Mouse (Mus musculus) liver, embryonic 15.5 days (tissue): ENCODE results near the gene Slc7a7. TPM values are rescaled to one million over a fixed set of nuclear protein-coding genes. Genes with fewer than 3 reads are reported as not detected.

Source experiments
- ATAC-seq: fragments of 200-750 bp; cut with Nextera tagmentation; 2 replicates; pipeline ENCODE4 v1.8.0; 2017; ENCODE audit warnings: moderate number of reproducible peaks, mild to moderate bottlenecking, moderate library complexity; ENCODE audit not compliant: insufficient read depth
- H3K27ac ChIP-seq: fragments of 300-500 bp; sonication (generic); replicated peaks from 2 replicates; pipeline ENCODE4 v1.5.1; 2015; ENCODE audit warnings: mild to moderate bottlenecking, inconsistent platforms
- H3K27me3 ChIP-seq: fragments of 300-500 bp; sonication (generic); 2 replicates; pipeline ENCODE4 v1.6.1; 2015; ENCODE audit warnings: mild to moderate bottlenecking, inconsistent platforms
- H3K36me3 ChIP-seq: fragments of 300-500 bp; sonication (generic); replicated peaks from 2 replicates; pipeline ENCODE4 v1.6.1; 2015; ENCODE audit warnings: moderate library complexity, mild to moderate bottlenecking, inconsistent platforms
- H3K4me1 ChIP-seq: fragments of 300-500 bp; sonication (generic); replicated peaks from 2 replicates; pipeline ENCODE4 v1.6.1; 2015; ENCODE audit warnings: inconsistent platforms
- H3K4me2 ChIP-seq: fragments of 300-500 bp; sonication (generic); 2 replicates; pipeline ENCODE4 v1.6.1; 2015; ENCODE audit warnings: moderate library complexity, mild to moderate bottlenecking, inconsistent platforms
- H3K4me3 ChIP-seq: fragments of 300-500 bp; sonication (generic); replicated peaks from 2 replicates; pipeline ENCODE4 v1.5.1; 2015; ENCODE audit warnings: mild to moderate bottlenecking, inconsistent platforms
- H3K9ac ChIP-seq: fragments of 300-500 bp; sonication (generic); 2 replicates; pipeline ENCODE4 v1.6.1; 2015; ENCODE audit warnings: moderate library complexity, mild to moderate bottlenecking, inconsistent platforms
- H3K9me3 ChIP-seq: fragments of 300-500 bp; sonication (generic); replicated peaks from 2 replicates; pipeline ENCODE4 v1.6.1; 2016; ENCODE audit warnings: inconsistent platforms
- WGBS: fragments of 180-500 bp; shearing (Covaris S2); methylation state at CpG from one replicate; pipeline ENCODE4 v1.1.7; 2015; ENCODE audit warnings: mixed read lengths; ENCODE audit not compliant: insufficient replicate concordance; 5-methylcytosine and 5-hydroxymethylcytosine counted together
- polyA plus RNA-seq: library from polyadenylated mRNA; unstranded; fragments of >200 nt; fragmentation: Nextera tagmentation; extraction: Ambion mirVana; gene quantifications from 2 replicates; pipeline ENCODE4 v1.2.1, GENCODE M21; 2015

Slc7a7 gene
- polyA plus RNA-seq, 1 experiment from 2014 or later = 10.5 TPM

DNA sequence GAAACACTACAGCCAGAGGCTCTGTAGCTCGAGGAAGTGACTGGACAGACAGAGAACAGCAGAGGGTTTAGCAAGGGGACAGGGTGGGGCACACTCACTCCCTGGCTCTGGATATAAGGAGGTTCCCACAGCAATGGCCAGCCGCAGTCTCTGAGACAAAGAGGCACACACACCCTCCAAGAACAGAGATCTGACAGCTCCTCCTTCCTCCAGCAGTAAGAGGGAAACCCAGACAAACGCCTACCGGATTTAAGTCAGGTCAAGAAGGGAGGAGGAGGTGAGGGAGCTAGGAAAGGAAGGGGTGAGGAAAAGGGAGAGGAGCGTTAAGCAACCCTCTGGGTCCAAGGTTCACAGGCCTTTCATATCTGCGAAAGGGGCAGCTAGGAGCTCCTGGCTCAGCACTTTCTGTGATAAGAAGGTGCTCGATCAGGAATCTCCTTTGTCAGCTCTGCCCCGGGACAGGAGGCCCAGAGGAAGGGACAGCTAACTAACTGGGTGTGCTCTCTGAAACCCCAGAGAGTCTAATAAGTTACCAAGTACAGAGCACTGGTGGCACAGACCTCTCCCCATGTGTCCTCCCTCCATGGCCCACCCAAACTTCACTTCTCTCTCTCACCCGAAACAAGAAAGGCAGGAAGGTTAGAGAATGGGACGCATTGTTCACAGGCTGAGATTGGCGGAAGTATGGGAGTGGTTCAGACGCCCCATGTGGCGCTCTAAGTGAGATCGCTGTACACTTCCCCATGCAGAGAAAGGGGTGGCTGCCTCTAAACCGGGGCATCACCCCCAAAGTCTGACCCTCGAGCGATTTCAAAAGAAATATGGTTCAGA is 7.4 kb downstream of the Slc7a7 start:
- Histone ChIP-seq H3K4me3 (peak overlapping the region; percentile 9), H3K9me3 (no peaks in the 10 kb centered on the region), H3K9ac (peak overlapping the region; percentile 21; the same call in 1 of the 2 replicates), H3K27me3 (no peaks in the 10 kb centered on the region), H3K36me3 (0 out of 2 replicates have a peak, but pooled peaks cover 6% of the 10 kb centered on the region), H3K27ac (peak overlapping the region; percentile 67), H3K4me1 (peaks cover 58% of the 10 kb centered on the region), H3K4me2 (peak overlapping the region; percentile 39)
- ATAC-seq = peak; percentile 50
- WGBS = 21% methylated on average over 17 of the region's 17 CpGs

DNA sequence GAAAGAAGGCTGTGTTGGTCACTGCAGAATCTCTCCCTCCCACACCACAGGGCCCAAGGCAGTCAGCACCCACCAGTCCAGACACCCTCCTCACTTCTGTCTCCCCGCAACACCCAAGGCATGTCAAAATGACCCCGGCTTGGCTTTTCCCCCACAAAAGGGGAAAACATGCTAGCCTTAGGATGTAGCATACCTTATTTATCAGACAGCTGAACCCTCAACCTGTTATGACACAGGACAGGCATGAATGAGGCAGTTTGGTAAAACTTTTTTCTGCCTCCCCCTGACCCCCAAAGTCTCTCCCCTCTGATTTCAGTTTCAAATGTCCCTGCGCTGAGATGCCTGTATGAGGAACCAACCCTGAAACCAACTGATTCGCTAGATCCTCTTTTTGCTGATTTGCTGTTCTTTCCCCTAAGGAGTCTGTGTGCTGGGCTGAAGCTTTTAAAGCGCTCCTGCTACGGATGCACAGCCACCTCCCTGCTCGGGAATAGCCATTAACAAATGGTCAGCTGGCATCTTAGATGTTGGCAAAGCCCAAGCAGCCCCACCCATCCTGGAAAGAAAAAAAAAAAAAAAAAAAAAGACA is 8.4 kb downstream of the Slc7a7 start:
- peak overlapping the region; percentile 9; the same call in 1 of the 2 replicates for H3K4me3 ChIP-seq
- H3K27me3 ChIP-seq = no peaks in the 10 kb centered on the region
- H3K4me2 ChIP-seq = peak overlapping the region; percentile 39
- peaks cover 56% of the 10 kb centered on the region for H3K4me1 ChIP-seq
- no peaks in the 10 kb centered on the region for H3K9me3 ChIP-seq
- H3K27ac ChIP-seq = peak overlapping the region; percentile 67
- WGBS = 45% methylated on average over 7 of the region's 7 CpGs
- H3K9ac ChIP-seq = no peak overlapping the region
- ATAC-seq = no peak
- H3K36me3 ChIP-seq = 0 out of 2 replicates have a peak, but pooled peaks cover 6% of the 10 kb centered on the region

DNA sequence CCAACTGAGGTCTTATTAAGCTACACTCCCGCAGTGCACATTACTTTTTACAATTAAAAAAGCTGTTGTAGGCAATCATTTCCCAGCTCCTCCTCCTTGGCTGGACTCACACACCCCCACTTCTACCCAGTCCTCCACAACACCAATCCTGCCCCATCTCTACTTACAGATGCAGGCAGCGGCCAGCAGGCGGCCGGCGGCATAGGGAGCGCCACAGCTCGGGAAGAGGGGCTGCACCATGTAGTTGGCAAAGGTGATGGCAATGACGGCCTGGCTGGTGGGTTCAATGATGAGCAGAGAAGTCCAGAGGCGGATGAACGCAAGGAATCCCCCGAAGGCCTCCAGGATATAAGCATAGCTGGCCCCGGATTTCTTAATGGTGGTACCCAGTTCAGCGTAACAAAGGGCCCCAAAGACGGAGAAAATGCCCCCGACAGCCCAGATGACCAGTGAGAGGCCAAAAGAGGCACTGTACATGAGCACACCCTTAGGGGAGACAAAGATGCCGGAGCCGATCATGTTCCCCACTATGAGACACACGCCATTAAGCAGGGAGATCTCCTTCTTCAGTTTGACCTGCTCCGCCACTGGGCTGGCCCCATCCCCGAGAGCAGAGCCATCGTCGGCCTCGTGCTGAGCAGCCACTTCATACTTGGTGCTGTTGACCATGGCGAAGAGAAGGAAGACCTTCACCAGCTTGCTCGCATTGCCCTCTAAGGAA is 9.1 kb downstream of the Slc7a7 start:
- Histone ChIP-seq H3K27me3 (no peaks in the 10 kb centered on the region), H3K4me1 (peaks cover 49% of the 10 kb centered on the region), H3K4me3 (0 out of 2 replicates have a peak overlapping the region, but pooled peaks have one; percentile 7), H3K27ac (peak overlapping the region; percentile 67; the same call in 1 of the 2 replicates), H3K4me2 (peak overlapping the region; percentile 30), H3K36me3 (0 out of 2 replicates have a peak, but pooled peaks cover 6% of the 10 kb centered on the region), H3K9me3 (no peaks in the 10 kb centered on the region), H3K9ac (no peak overlapping the region)
- ATAC-seq = no peak
- whole genome bisulfite sequencing = 77% methylated on average over 25 of the region's 25 CpGs

DNA sequence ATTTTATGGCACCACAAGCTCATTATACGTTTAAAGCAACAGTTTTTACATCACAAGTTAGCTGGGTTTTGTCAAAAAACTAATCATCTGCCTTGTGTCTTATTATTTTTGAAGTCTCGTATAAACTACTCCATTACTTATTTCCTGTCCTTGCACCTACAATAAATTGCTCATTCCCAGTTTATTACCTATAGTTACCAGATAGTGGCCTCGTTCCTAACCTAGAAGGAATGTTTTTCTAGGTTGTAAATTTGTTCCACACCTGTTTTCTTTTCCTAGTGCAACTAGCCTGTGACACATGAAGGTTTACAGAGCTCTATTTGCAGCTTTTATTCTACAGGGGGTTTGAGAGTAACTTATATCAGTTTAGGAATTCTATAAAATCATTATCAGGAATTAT is 15.9 kb downstream of the Slc7a7 start:
- Histone ChIP-seq H3K27ac (no peak overlapping the region), H3K9me3 (no peaks in the 10 kb centered on the region), H3K4me3 (no peak overlapping the region), H3K36me3 (no peaks in the 10 kb centered on the region), H3K27me3 (no peaks in the 10 kb centered on the region), H3K4me1 (peaks cover 22% of the 10 kb centered on the region), H3K9ac (no peak overlapping the region), H3K4me2 (no peak overlapping the region)
- no peak for ATAC-seq
- 62% methylated on average over 3 of the region's 3 CpGs for WGBS

DNA sequence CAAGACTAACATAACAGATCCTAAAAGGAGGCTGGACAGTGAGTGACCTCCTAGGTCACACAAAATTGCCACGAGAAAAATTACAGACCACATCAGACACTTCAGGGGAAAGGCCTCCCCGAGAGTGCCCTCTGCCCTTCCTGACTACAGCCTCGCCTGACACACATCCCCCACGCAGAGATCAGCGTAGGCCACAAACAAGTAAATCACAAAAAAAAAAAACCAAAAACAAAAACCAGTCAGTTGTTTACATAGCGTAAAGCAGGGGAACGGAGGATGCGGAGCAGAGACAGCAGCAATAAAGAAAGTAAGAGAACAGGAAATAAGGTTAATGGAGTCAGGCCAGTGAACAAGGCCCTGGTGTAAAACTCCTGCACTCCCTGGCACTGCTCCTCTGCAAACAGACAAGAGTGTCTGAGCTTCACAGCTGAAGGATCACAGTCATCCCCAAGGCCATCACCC is 18.6 kb downstream of the Slc7a7 start:
- H3K9me3 ChIP-seq = no peaks in the 10 kb centered on the region
- ATAC-seq = no peak
- peaks cover 7% of the 10 kb centered on the region; the same call in 1 of the 2 replicates for H3K36me3 ChIP-seq
- no peaks in the 10 kb centered on the region for H3K27me3 ChIP-seq
- WGBS = 53% methylated on average over 8 of the region's 8 CpGs
- no peak overlapping the region for H3K4me2 ChIP-seq
- no peak overlapping the region for H3K9ac ChIP-seq
- peaks cover 6% of the 10 kb centered on the region; the same call in 1 of the 2 replicates for H3K4me1 ChIP-seq
- H3K4me3 ChIP-seq = no peak overlapping the region
- H3K27ac ChIP-seq = no peak overlapping the region

DNA sequence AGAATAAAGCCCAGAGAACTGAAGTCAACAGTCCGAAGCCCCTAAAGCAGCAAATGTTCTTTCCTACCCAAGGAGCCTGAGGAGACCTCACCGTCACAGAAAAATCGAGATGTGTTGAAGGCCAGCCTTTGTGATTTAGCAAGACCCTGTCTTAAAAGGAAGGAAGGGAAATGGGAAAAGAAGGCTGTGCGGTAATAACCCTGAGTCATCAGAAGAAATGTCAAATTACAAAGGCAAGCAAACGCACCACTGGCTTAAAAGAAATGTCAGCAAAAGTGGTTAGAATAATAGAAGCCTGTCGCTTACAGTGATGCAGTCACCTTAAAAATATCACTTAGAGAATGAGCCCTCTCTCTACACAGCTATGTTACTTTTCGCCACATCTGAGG is 19.1 kb downstream of the Slc7a7 start:
- Histone ChIP-seq H3K4me3 (no peak overlapping the region), H3K9ac (no peak overlapping the region), H3K9me3 (no peaks in the 10 kb centered on the region), H3K4me2 (no peak overlapping the region), H3K27me3 (no peaks in the 10 kb centered on the region), H3K27ac (no peak overlapping the region), H3K4me1 (peaks cover 6% of the 10 kb centered on the region; the same call in 1 of the 2 replicates), H3K36me3 (peaks cover 7% of the 10 kb centered on the region; the same call in 1 of the 2 replicates)
- ATAC-seq = no peak
- WGBS = 53% methylated on average over 7 of the region's 7 CpGs

DNA sequence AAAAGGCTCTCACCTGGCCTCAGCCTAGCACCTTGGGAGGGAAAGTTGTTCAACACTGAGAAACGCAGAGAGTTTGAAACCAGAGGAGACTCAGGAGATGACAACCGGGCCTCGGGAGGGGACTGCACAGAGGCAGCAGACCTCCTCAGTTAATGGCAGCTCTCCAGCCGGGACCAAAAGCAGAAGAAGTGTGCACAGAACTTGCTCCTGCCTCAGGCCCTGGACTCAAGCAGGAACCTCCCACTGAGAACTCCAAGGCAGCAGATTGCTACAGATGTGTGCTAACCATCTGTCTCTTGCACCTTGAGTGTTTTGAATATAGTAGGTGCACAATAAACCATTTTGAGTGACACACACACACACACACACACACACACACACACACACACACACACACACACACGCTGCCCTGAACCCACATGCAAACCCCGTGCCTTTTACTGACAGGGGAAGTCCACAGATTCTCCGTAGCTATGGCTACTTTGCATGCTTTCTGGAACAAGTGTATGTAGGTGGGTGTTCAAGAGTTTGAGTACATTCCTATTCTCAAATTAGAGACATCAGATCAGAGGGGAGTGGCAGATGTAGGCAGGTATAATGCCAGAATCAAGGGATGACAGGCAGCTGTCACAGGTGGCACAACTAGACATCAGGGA is 19.6 kb downstream of the Slc7a7 start:
- no peak overlapping the region for H3K4me3 ChIP-seq
- H3K27ac ChIP-seq = no peak overlapping the region
- whole genome bisulfite sequencing = 56% methylated on average over 7 of the region's 7 CpGs
- no peak overlapping the region for H3K9ac ChIP-seq
- peaks cover 7% of the 10 kb centered on the region; the same call in 1 of the 2 replicates for H3K36me3 ChIP-seq
- H3K4me2 ChIP-seq = no peak overlapping the region
- no peaks in the 10 kb centered on the region for H3K9me3 ChIP-seq
- ATAC-seq = no peak
- H3K27me3 ChIP-seq = no peaks in the 10 kb centered on the region
- peaks cover 6% of the 10 kb centered on the region; the same call in 1 of the 2 replicates for H3K4me1 ChIP-seq

DNA sequence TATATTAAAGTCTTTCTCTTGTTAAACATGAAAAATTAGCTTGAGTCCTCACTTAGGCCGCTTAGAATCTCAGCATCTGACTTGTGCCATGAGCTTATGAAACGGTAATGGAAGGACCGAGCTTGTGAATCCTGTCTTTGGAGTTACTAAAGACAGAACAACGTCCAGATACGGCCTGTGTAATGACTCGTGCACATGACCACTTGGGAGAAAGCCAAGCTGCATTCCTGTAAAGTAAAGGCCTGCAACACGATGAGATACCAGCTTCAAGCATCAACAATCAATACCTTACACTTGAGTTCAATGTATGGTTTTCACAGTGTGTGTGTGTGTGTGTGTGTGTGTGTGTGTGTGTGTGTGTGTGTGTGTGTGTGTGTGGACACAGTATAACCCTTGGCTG is 20.9 kb downstream of the Slc7a7 start:
- no peak overlapping the region for H3K27ac ChIP-seq
- 59% methylated on average over 7 of the region's 7 CpGs for WGBS
- no peak for ATAC-seq
- H3K4me1 ChIP-seq = peaks cover 6% of the 10 kb centered on the region; the same call in 1 of the 2 replicates
- peaks cover 7% of the 10 kb centered on the region; the same call in 1 of the 2 replicates for H3K36me3 ChIP-seq
- H3K4me2 ChIP-seq = no peak overlapping the region
- H3K4me3 ChIP-seq = no peak overlapping the region
- no peaks in the 10 kb centered on the region for H3K9me3 ChIP-seq
- no peak overlapping the region for H3K9ac ChIP-seq
- H3K27me3 ChIP-seq = no peaks in the 10 kb centered on the region

DNA sequence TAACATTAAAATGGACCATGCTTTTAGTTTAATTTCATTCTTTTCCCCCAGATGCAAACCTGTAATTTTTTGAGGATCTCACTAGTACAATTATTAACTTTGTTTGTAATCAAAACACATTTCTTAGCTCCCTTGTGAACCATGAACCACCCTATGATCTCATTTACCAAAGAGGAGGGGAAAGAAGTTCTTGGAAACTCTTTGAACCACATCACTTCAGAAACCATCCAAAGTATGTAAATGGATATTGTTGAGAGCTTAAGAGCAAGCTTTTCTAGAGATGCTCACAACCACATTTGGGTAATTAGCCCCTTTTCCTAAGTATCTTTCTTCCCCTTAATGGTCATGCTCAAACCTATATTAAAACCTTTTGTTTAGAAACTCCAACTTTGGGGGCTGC is 23.3 kb downstream of the Slc7a7 start:
- no peak overlapping the region for H3K27ac ChIP-seq
- ATAC-seq = no peak
- H3K9me3 ChIP-seq = no peaks in the 10 kb centered on the region

DNA sequence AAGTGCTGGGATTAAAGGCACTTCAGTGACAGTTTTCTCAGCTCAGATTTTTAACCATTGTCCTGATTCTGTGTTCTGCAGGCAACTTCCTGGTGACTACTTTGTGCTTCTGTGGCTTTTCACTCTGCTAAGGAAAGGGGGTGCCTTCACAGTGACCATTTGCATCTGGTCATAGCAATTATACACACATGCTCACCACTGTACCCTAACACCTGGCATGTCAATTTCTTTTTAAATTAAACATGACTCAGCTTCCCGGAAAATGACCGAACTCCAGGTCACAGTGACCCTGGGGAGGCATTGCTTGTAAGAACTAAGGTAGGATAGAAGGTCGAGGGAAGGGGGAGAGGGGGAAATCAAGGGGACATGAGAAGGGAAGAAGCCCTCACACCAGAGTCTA is 23.8 kb downstream of the Slc7a7 start:
- H3K36me3 ChIP-seq = peaks cover 7% of the 10 kb centered on the region; the same call in 1 of the 2 replicates
- H3K9ac ChIP-seq = no peak overlapping the region
- H3K9me3 ChIP-seq = no peaks in the 10 kb centered on the region
- no peak overlapping the region for H3K27ac ChIP-seq
- no peak for ATAC-seq
- no peak overlapping the region for H3K4me3 ChIP-seq
- no peaks in the 10 kb centered on the region for H3K27me3 ChIP-seq
- no peak overlapping the region for H3K4me2 ChIP-seq
- no peaks in the 10 kb centered on the region for H3K4me1 ChIP-seq
- WGBS = 48% methylated on average over 3 of the region's 3 CpGs

More for the DNA sequence above, 23.3 kb downstream of the Slc7a7 start:
- Histone ChIP-seq H3K4me3 (no peak overlapping the region), H3K4me2 (no peak overlapping the region), H3K27me3 (no peaks in the 10 kb centered on the region), H3K4me1 (peaks cover 3% of the 10 kb centered on the region; the same call in 1 of the 2 replicates), H3K9ac (no peak overlapping the region), H3K36me3 (peaks cover 7% of the 10 kb centered on the region; the same call in 1 of the 2 replicates)
